Mouse (Mus musculus): Measurements from ENCODE around the gene Gm20662.

The Gm20662 gene

GRCm38 (mm10) chr9:107975399-107976386, 20.5 kb upstream of the Gm20662 start, which contains the start of gene Uba7:
TSS of gene Uba7 (plus strand) at chr9:107975505.
- peak; percentile 72 for DNase-seq (ENCODE audit: low spot score)

GRCm38 (mm10) chr9:107978815-107979214, 17.3 kb upstream of the Gm20662 start:
- no peak for DNase-seq (ENCODE audit: low spot score)

- DNase-seq (ENCODE audit: low spot score): no peak
These were observed 14.2 kb upstream of the Gm20662 start for GRCm38 (mm10) chr9:107981684-107982605.

- peak; percentile 83 for DNase-seq (ENCODE audit: low spot score)
These were observed 13.3 kb upstream of the Gm20662 start, which contains the start of gene Gm20661 for GRCm38 (mm10) chr9:107982681-107983346. TSS of gene Gm20661 (plus strand) at chr9:107983058.

GRCm38 (mm10) chr9:107983421-107983890, 12.7 kb upstream of the Gm20662 start:
- DNase-seq (ENCODE audit: low spot score): peak; percentile 84

- no peak for DNase-seq (ENCODE audit: low spot score)
These were observed 11.9 kb upstream of the Gm20662 start for GRCm38 (mm10) chr9:107984052-107984753.

- DNase-seq (ENCODE audit: low spot score): no peak
These were observed 11.4 kb upstream of the Gm20662 start for GRCm38 (mm10) chr9:107984754-107985055.

- DNase-seq (ENCODE audit: low spot score): peak; percentile 89
These were observed 10.7 kb upstream of the Gm20662 start, which contains the start of gene Inka1 for GRCm38 (mm10) chr9:107985131-107986119. TSS of gene Inka1 (minus strand) at chr9:107985879.

- DNase-seq (ENCODE audit: low spot score): peak; percentile 88
These were observed 9.8 kb upstream of the Gm20662 start for GRCm38 (mm10) chr9:107986376-107986775.

GRCm38 (mm10) chr9:107987950-107988349, 8.2 kb upstream of the Gm20662 start:
- DNase-seq (ENCODE audit: low spot score): no peak

- DNase-seq (ENCODE audit: low spot score): no peak
These were observed 4.0 kb upstream of the Gm20662 start, which contains the start of gene Cdhr4 for GRCm38 (mm10) chr9:107992197-107992596. TSS of gene Cdhr4 (plus strand) at chr9:107992497.

- DNase-seq (ENCODE audit: low spot score): no peak
These were observed 3.1 kb upstream of the Gm20662 start for GRCm38 (mm10) chr9:107993013-107993412.

- DNase-seq (ENCODE audit: low spot score): no peak
These were observed 1.7 kb upstream of the Gm20662 start for GRCm38 (mm10) chr9:107994464-107994863.

- no peak for DNase-seq (ENCODE audit: low spot score)
These were observed 636 bp upstream of the Gm20662 start for GRCm38 (mm10) chr9:107995513-107995912.

GRCm38 (mm10) chr9:108001922-108002770, 6.0 kb downstream of the Gm20662 start, which contains the start of gene Ip6k1:
TSS of gene Ip6k1 (plus strand) at chr9:108002501.
- DNase-seq (ENCODE audit: low spot score): peak; percentile 100

GRCm38 (mm10) chr9:108002778-108003530, 6.8 kb downstream of the Gm20662 start:
- no peak for DNase-seq (ENCODE audit: low spot score)

GRCm38 (mm10) chr9:108003531-108003890, 7.4 kb downstream of the Gm20662 start:
- no peak for DNase-seq (ENCODE audit: low spot score)

- no peak for DNase-seq (ENCODE audit: low spot score)
These were observed 11.9 kb downstream of the Gm20662 start for GRCm38 (mm10) chr9:108008041-108008440.
